ENCODE assay signal across 19 mouse cellular contexts in the genomic region with DNA sequence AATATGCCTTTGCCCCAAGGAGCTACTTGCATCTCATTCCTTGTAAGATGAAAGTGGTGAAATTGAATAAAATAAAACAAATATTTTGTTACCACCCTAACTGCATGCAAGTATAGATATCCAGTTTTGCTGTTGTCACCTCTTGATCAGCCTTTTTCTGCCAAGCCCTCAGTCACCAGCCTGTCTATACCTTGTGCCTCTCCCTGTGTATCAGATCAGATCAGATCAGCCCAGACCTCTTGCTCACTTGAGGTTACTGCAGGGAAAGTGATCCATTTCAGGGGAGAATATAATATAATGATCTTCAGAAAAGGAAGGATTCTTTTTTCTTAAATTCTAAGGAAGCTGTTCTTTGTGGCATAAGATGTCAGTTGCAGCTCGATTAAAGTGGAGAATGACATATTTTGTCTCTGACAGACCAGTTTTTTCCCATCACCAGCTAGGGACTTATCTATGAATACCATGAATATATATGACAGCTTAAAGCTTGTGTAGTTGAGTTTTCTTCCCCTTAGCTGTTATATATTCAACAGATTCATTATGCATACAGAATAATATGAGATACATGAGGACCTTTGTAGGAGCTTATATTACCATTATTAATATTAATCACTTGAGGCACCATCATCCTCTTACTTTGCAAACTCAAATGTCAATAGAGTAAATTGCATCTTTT.
"Had no signal": no experiment of that assay in that cellular context is flagged by ENCODE, and none has a peak within 500 bp of the region (broad histone marks: within the 10 kb centered on the region; RNA-seq: fewer than 3 reads in every experiment).

No protein-coding gene starts in this region.

- H3K27me3 ChIP-seq: liver, embryonic 13.5 days; neural tube, embryonic 12.5 days; neural tube, embryonic 15.5 days had no signal

- H3K4me2 ChIP-seq: liver, embryonic 13.5 days; neural tube, embryonic 12.5 days; neural tube, embryonic 15.5 days had no signal

- H3K36me3 ChIP-seq: liver, embryonic 13.5 days; neural tube, embryonic 12.5 days; neural tube, embryonic 15.5 days had no signal

- H3K9me3 ChIP-seq: liver, embryonic 13.5 days; neural tube, embryonic 12.5 days; neural tube, embryonic 15.5 days had no signal

- H3K4me3 ChIP-seq: layer of hippocampus, adult 2 months; left cerebral cortex, adult 2 months; liver, embryonic 13.5 days; neural tube, embryonic 12.5 days; neural tube, embryonic 15.5 days had no signal

- H3K27ac ChIP-seq: kidney, postnatal 0 days; layer of hippocampus, adult 2 months; left cerebral cortex, adult 2 months; liver, embryonic 13.5 days; neural tube, embryonic 12.5 days; neural tube, embryonic 15.5 days; stomach, postnatal 0 days had no signal

- H3K9ac ChIP-seq: liver, embryonic 13.5 days; neural tube, embryonic 12.5 days; neural tube, embryonic 15.5 days had no signal

- DNase-seq: kidney, adult 2 months; kidney, postnatal 25 days; layer of hippocampus, adult 9-11 months; liver, embryonic 13.5 days; lung, adult 2 months; lung, postnatal 14 days; lung, postnatal 4 days; right cerebral cortex, adult 18-20 months; right cerebral cortex, postnatal 14 days; right cerebral cortex, postnatal 4 days; thymus, adult 2 months; thymus, postnatal 14 days; thymus, postnatal 4 days had no signal

- H3K4me1 ChIP-seq: liver, embryonic 13.5 days; neural tube, embryonic 12.5 days; neural tube, embryonic 15.5 days had no signal
